Mouse (Mus musculus): ENCODE results near the gene Gm7945.
"Not testable (repeated sequence)": the region's sequence is repeated elsewhere in the genome, so short reads cannot be mapped to it uniquely, and the experiment has no call there.

Gm7945 gene

GRCm38 (mm10) chr14:41386279-41386678, at the start of gene Gm7945:
Gene Gm7945 (minus strand): TSS chr14:41386379.
- DNase-seq (ENCODE audit: low spot score) = not testable (repeated sequence)

DNA sequence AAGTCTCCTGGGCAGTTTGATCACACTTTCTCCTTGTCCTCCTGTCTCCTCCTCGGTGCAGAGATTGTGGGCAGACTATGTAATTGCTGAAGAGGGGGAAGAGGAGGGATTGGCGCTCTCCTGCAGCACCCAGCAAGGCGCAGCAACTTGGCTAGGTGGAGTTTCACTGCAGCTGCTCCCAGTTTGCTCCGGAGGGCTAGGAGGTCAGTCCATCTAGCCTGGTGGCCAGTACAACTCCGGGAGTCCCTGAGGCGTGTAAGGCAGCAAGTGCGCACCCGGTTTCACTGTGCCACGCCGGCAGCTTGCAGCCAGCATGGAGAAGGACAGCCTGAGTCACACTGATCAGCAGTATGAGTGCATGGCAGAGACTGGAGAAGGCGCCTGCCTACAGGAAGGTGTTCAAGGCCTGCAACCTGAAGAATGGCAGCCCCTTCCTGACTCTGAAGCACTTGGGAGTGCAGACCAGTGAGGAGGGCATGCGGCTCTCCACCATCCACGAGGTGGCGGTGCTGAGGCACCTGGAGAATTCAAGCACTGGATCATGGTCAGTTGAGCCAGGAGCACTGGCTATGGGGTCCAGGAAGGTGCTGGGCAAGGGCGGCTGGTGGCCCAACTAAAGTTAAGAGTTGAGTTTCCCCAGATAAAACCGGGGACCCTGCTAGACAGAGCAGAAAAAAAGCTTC, 39.4 kb upstream of the Gm7945 start:
- peak; percentile 17 for DNase-seq (ENCODE audit: low spot score)

GRCm38 (mm10) chr14:41424694-41425093, 38.5 kb upstream of the Gm7945 start:
- DNase-seq (ENCODE audit: low spot score) = not testable (repeated sequence)

GRCm38 (mm10) chr14:41408181-41408580, 22.0 kb upstream of the Gm7945 start, which contains the start of gene Gm6482:
Gene Gm6482 (minus strand): TSS chr14:41408281.
- not testable (repeated sequence) for DNase-seq (ENCODE audit: low spot score)

DNA sequence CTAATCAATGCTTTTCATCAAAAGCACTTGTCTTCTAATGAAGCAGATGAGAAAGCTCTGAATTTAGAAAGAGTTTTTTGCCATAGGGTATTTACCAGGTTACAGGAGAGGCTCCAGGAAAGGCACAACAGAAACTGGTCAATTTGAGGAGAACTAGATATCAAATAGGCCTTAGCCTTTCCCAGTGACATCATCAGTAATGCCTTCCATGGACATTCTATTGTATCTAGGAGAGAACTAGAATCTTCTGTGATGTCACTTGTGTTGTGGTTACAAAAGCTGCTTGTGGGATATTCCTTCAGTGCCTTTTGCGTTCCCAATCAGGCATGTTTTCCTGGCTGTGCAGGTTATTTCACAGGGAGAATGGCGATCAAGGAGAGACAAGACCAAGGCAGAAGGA, 37.9 kb downstream of the Gm7945 start, which contains the start of gene Gm5798:
Gene Gm5798, plus strand, starts transcription at position 301 of the 400 bp plus-strand sequence.
- DNase-seq (ENCODE audit: low spot score) = not testable (repeated sequence)
